Mouse (Mus musculus) lung, postnatal 0 days (tissue): ENCODE results near the gene Mtln. TPM values are rescaled to one million over a fixed set of nuclear protein-coding genes. Genes with fewer than 3 reads are reported as not detected.

Experiments used
- ATAC-seq: fragments of 200-750 bp; cut with Nextera tagmentation; 2 replicates; pipeline ENCODE4 v1.8.0; 2017; ENCODE audit warnings: moderate library complexity
- DNase-seq: peaks from one replicate; pipeline ENCODE4 v3.0.0-alpha.2; 2016; ENCODE audit warnings: low spot score
- H3K27ac ChIP-seq: fragments of 300-500 bp; sonication (generic); 2 replicates; pipeline ENCODE4 v1.5.1; 2014; ENCODE audit warnings: antibody characterized with exemption, mild to moderate bottlenecking, low read length, mixed read lengths
- H3K27me3 ChIP-seq: fragments of 300-500 bp; sonication (generic); replicated peaks from 2 replicates; pipeline ENCODE4 v1.6.1; 2014; ENCODE audit warnings: low read length, mixed read lengths; ENCODE audit not compliant: insufficient read depth
- H3K36me3 ChIP-seq: fragments of 300-500 bp; sonication (generic); 2 replicates; pipeline ENCODE4 v1.6.1; 2014; ENCODE audit warnings: low read length, mixed read lengths; ENCODE audit not compliant: insufficient read depth
- H3K4me1 ChIP-seq: fragments of 300-500 bp; sonication (generic); 2 replicates; pipeline ENCODE4 v1.6.1; 2014; ENCODE audit warnings: antibody characterized with exemption, low read depth, low read length, mixed read lengths; ENCODE audit not compliant: insufficient read depth
- H3K4me2 ChIP-seq: fragments of 300-500 bp; sonication (generic); replicated peaks from 2 replicates; pipeline ENCODE4 v1.6.1; 2014; ENCODE audit warnings: low read depth, mild to moderate bottlenecking, low read length, moderate library complexity, mixed read lengths
- H3K4me3 ChIP-seq: fragments of 300-500 bp; sonication (generic); 2 replicates; pipeline ENCODE4 v1.5.1; 2014; ENCODE audit warnings: low read depth, low read length
- H3K9ac ChIP-seq: fragments of 300-500 bp; sonication (generic); replicated peaks from 2 replicates; pipeline ENCODE4 v1.6.1; 2014; ENCODE audit warnings: low read depth, mild to moderate bottlenecking
- H3K9me3 ChIP-seq: fragments of 300-500 bp; sonication (generic); 2 replicates; pipeline ENCODE4 v1.6.1; 2016; ENCODE audit warnings: low read length, mixed read lengths
- CTCF ChIP-seq: IDR thresholded peaks from 2 replicates; pipeline ENCODE4 v1.5.1; 2016; ENCODE audit warnings: antibody characterized with exemption, mild to moderate bottlenecking
- EP300 ChIP-seq: IDR thresholded peaks from 2 replicates; pipeline ENCODE4 v1.6.1; 2016; ENCODE audit warnings: antibody characterized with exemption, mild to moderate bottlenecking, control low read depth
- WGBS: fragments of 180-500 bp; shearing (Covaris S2); extraction: QIAGEN DNeasy Blood & Tissue Kit; methylation state at CpG from one replicate; pipeline ENCODE4 v1.1.7; 2014; 5-methylcytosine and 5-hydroxymethylcytosine counted together
- polyA plus RNA-seq: library from polyadenylated mRNA; unstranded; fragments of >200 nt; fragmentation: Nextera tagmentation; extraction: Ambion mirVana; gene quantifications from 2 replicates; pipeline ENCODE4 v1.2.1, GENCODE M21; 2015

The Mtln gene
- polyA plus RNA-seq, result 40.4 and 42.7 TPM in 2 replicates

DNA sequence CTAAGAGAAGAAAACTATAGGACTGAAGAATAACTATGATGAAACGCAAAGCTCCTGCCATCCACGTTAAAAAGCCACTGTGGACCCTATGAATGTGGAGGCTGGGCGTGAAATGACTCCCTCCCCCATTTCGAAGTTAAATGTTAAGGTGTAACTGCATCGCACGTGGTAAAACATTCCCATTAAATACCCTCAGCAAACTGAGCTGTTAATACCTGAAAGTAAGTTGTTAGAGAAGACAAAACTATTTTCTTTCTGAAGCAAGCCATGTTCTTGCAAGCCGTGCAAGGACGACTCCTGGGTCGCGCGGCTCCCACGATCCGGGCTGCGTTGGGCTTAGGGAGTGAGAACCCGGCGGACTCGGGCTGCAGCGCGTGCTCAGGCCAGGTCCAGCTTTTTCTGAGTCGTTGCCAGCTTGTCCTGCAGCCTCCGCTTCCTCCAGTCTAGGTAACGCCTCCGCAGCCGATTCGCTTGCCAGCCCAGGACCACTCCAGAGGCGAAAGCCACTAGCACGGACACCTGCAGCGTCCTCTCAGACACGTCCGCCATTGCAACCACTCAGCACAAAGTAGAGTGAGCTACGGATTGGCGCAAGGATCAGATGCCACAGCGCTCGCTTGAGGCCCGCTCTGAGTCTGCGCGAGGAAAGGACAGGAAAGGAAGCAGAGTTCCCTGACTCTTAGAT lies at the start of gene Mtln:
Mtln (minus strand) TSS at position 570 of the 685 bp plus-strand sequence.
- H3K4me1 ChIP-seq, result 0 out of 2 replicates have a peak, but pooled peaks cover 2% of the 10 kb centered on the region
- H3K36me3 ChIP-seq, result no peaks in the 10 kb centered on the region
- DNase-seq (peak; percentile 97), ATAC-seq (peak; percentile 96)
- peak within 1 kb of the TSS; percentile 66 for H3K4me3 ChIP-seq
- under 1% methylated on average over 37 of the region's 37 CpGs for WGBS
- no peaks in the 10 kb centered on the region for H3K27me3 ChIP-seq
- no peaks in the 10 kb centered on the region for H3K9me3 ChIP-seq
- TF ChIP-seq CTCF, result no peak
- no peak for TF ChIP-seq EP300
- peak within 1 kb of the TSS; percentile 72 for H3K4me2 ChIP-seq
- peak within 1 kb of the TSS; percentile 64 for H3K27ac ChIP-seq
- peak within 1 kb of the TSS; percentile 59 for H3K9ac ChIP-seq

DNA sequence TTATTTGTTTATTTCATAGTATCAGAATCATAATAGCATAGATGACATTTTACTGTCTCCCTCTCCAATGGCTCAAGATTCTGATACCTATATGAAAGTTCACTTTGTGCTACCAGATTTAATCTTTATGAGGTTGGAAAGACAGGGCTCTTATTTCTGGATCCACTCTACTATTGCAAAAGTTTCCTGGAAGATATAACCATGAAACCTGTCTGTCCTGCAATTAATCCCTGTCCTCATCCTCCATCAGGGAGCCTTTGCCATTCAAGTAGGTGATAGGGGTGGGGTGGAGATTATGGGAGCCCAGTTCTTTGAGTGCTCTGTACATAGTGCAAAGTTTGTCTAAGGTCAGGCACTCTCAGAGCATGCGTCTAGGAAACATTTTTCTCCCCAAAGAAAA lies 49.1 kb upstream of the Mtln start:
- Histone ChIP-seq H3K9ac (no peak overlapping the region), H3K27ac (no peak overlapping the region), H3K4me1 (no peaks in the 10 kb centered on the region), H3K36me3 (no peaks in the 10 kb centered on the region), H3K4me3 (no peak overlapping the region), H3K9me3 (no peaks in the 10 kb centered on the region), H3K27me3 (peaks cover 5% of the 10 kb centered on the region; the same call in 1 of the 2 replicates), H3K4me2 (no peak overlapping the region)
- no peak for DNase-seq
- ATAC-seq, result no peak
- TF ChIP-seq CTCF, result no peak
- TF ChIP-seq EP300, result no peak
- WGBS, result 54% methylated on average over 1 of the region's 1 CpGs

DNA sequence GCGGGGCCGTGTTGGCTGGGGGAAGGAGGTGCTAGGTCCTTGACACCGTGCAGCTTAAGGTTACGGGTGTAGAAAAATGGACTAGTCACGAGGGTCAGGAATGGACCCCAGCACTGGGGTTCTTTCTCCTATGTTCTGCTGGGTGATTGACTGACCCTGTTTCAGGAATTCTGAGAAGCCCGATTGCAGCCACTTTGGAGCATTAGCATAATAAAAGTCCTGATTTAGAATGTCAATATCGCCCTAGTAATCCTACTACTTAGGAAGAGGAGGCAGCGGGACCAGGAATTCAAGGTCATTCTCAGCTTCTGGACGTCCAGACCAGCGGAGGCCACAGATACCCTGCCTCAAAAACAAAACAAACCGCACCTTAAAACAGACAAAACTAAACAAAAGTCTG lies 47.1 kb upstream of the Mtln start:
- no peak for ATAC-seq
- Histone ChIP-seq H3K4me3 (no peak overlapping the region), H3K4me2 (peak overlapping the region; percentile 17; the same call in 1 of the 2 replicates), H3K27ac (no peak overlapping the region), H3K9ac (no peak overlapping the region), H3K4me1 (no peaks in the 10 kb centered on the region), H3K9me3 (no peaks in the 10 kb centered on the region), H3K27me3 (peaks cover 5% of the 10 kb centered on the region; the same call in 1 of the 2 replicates), H3K36me3 (no peaks in the 10 kb centered on the region)
- no peak for TF ChIP-seq EP300
- TF ChIP-seq CTCF, result no peak
- DNase-seq, result no peak
- 17% methylated on average over 11 of the region's 11 CpGs for WGBS

DNA sequence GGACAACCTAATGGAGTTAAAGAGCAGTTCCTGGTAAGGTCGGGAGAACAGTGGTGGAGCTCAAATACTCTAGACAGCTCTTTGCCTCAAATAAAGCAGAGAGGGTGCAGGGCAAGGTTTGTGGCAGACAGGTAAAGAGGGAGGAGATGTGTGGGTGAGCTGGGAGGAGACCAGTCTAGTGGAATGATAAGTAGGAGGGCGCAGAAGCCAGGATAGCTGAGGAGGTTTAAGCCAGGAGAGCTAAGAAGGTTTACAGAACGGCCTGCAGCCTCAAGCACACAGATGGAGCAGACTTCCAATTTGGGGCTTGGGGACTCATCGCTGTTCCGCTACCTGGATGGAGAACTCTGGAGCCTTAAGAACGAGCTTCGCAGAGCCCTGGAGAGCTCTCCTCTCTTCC lies 46.3 kb upstream of the Mtln start, which contains the start of gene Acoxl:
Acoxl (plus strand) TSS at position 301 of the 400 bp plus-strand sequence.
- Histone ChIP-seq H3K9me3 (no peaks in the 10 kb centered on the region), H3K9ac (no peak within 1 kb of the TSS), H3K4me1 (no peaks in the 10 kb centered on the region), H3K36me3 (no peaks in the 10 kb centered on the region), H3K4me3 (no peak within 1 kb of the TSS), H3K27me3 (peaks cover 5% of the 10 kb centered on the region; the same call in 1 of the 2 replicates), H3K27ac (no peak within 1 kb of the TSS), H3K4me2 (peak within 1 kb of the TSS; percentile 17; the same call in 1 of the 2 replicates)
- WGBS, result 59% methylated on average over 7 of the region's 7 CpGs
- DNase-seq (no peak), ATAC-seq (no peak)
- TF ChIP-seq EP300, result no peak
- TF ChIP-seq CTCF, result no peak

DNA sequence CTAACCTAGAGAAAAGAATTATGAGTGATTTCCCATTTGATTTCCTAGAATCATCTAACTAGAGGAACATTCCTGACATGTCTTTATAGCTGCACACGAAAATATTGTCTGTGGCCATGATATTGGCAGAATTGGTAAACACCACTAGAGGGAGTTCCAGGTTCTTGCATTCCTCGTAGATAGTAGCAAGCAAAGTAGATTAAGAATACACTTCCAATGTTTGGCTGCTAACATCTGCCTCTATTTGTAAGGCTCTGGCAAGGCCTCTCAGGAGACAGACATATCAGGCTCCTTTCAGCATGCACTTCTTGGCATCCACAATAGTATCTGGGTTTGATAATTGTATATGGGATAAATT lies 40.5 kb upstream of the Mtln start:
- no peak for ATAC-seq
- Histone ChIP-seq H3K27ac (no peak overlapping the region), H3K36me3 (no peaks in the 10 kb centered on the region), H3K9me3 (no peaks in the 10 kb centered on the region), H3K4me2 (peak overlapping the region; percentile 92; the same call in 1 of the 2 replicates), H3K4me1 (no peaks in the 10 kb centered on the region), H3K9ac (no peak overlapping the region), H3K27me3 (no peaks in the 10 kb centered on the region), H3K4me3 (no peak overlapping the region)
- TF ChIP-seq CTCF (peak; percentile 72), EP300 (no peak)
- WGBS, result 7% methylated on average over 2 of the region's 2 CpGs
- DNase-seq, result peak; percentile 64

DNA sequence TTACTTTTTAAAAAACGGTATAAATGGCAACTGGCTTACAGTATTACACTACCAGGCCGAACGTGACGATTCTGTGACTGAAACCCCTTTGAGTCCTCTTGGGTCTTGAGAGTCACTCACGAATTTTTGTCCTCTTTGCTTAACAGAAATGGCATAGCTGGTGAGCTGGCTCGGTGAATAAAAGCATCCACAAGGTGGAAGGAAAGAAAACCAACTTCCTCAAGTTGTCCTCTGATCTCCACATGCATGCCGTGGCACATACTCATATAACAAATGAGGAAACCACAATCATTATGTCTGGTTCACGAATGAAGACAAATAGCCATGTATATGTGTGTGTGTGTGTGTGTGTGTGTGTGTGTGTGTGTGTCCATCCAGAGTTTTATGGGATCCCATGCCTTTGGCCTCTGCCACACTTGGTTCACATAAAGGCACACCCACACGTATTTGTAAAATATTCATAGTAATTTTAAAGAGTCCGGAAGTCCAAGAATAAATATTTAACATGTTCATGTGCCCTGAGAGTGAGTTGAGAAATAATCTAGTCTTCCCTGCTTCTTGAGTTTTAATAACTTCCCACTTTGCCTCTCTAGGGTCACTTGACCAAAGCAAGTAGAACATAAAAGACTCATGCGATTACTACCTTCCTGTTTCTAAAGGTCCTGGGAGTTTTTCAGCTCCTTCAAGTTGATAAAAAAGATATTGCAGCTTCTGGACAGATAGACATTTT lies 40.0 kb upstream of the Mtln start:
- DNase-seq (peak; percentile 72), ATAC-seq (peak; percentile 50)
- no peaks in the 10 kb centered on the region for H3K4me1 ChIP-seq
- no peak overlapping the region for H3K9ac ChIP-seq
- peak overlapping the region; percentile 56 for H3K4me3 ChIP-seq
- H3K27ac ChIP-seq, result peak overlapping the region; percentile 38; the same call in 1 of the 2 replicates
- H3K4me2 ChIP-seq, result peak overlapping the region; percentile 92
- H3K36me3 ChIP-seq, result no peaks in the 10 kb centered on the region
- TF ChIP-seq EP300, result 0 out of 2 replicates have a peak, but pooled peaks have one; percentile 33
- no peak for TF ChIP-seq CTCF
- 22% methylated on average over 11 of the region's 11 CpGs for WGBS
- no peaks in the 10 kb centered on the region for H3K27me3 ChIP-seq
- H3K9me3 ChIP-seq, result no peaks in the 10 kb centered on the region
